Mouse (Mus musculus) heart, postnatal 0 days (tissue): ENCODE results near the gene Tppp2.

Experiments
- CTCF ChIP-seq: IDR thresholded peaks from 2 replicates; pipeline ENCODE4 v1.5.1; 2016; ENCODE audit warnings: antibody characterized with exemption, control low read depth, low read depth
- EP300 ChIP-seq: IDR thresholded peaks from 2 replicates; pipeline ENCODE4 v1.6.1; 2016; ENCODE audit warnings: antibody characterized with exemption, low read depth

DNA sequence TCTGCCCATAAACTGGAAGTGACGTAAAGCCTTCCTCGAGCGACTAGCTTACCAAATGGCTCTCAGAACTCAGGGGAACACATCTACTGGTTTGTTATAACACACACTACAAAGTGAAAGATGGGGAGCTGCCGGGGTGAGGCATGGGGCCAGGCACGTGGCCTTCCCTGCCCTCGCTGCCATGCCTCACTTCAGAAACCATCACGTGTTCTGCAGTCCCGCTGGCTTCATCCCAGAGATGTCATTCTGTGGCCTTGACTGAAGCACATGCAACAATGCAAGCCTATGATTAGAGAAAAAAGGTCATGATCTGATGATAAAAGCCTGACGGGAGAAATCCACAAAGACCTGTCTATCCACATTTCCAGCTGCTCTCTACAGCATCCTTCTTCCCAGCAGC is 46.5 kb upstream of the Tppp2 start:
- TF ChIP-seq CTCF (no peak), EP300 (no peak)
